10 mouse cellular contexts compared by ENCODE assay signal in genomic region chr6:72868688-72869087, GRCm38 (mm10). TPM values are rescaled to one million over a fixed set of nuclear protein-coding genes. Genes with fewer than 3 reads are reported as not detected.
DNase-seq lines count a peak whose midpoint lies in the region; ATAC-seq and TF ChIP-seq lines count a peak whose summit lies in the region.
"Had no signal": no experiment of that assay in that cellular context is flagged by ENCODE, and none has a peak within 500 bp of the region (broad histone marks: within the 10 kb centered on the region; RNA-seq: fewer than 3 reads in every experiment).

No protein-coding gene starts in this region.

- DNase-seq in layer of hippocampus, adult 2 months (ENCODE audit: low spot score in 2 of 2) = no peak
- DNase-seq in layer of hippocampus, postnatal 36 days = no peak
- peak; percentile 29 for DNase-seq in MEL-GATA-1-ER (ENCODE audit: extremely low read depth, low read depth)
- peak; percentile 11 for DNase-seq in brain, embryonic 14.5 days (ENCODE audit: low read depth)
- peak; percentile 42 for DNase-seq in lung, postnatal 36 days
- no peak for DNase-seq in retina, postnatal 1 day
- no peak for DNase-seq in layer of hippocampus, adult 18-20 months (ENCODE audit: low spot score in 2 of 2)

- TF ChIP-seq CTCF in layer of hippocampus, adult 2 months (conservative IDR thresholded peaks at IDR 0.05) = no peak
- no peak for TF ChIP-seq CTCF in brain, embryonic 14.5 days (IDR thresholded peaks at IDR 0.05; ENCODE audit: borderline replicate concordance, extremely low read depth, insufficient read depth, insufficient read length)

- H3K4me3 ChIP-seq in layer of hippocampus, adult 2 months = no peak overlapping the region
- H3K4me3 ChIP-seq: forebrain, embryonic 15.5 days; hindbrain, embryonic 13.5 days had no signal

- peak overlapping the region; percentile 61 for H3K27ac ChIP-seq in layer of hippocampus, adult 2 months
- H3K27ac ChIP-seq: forebrain, embryonic 15.5 days; hindbrain, embryonic 13.5 days had no signal

- TF ChIP-seq POLR2A in brain, embryonic 14.5 days (IDR thresholded peaks at IDR 0.05; ENCODE audit: borderline replicate concordance, extremely low read depth, insufficient read depth, insufficient read length, poor library complexity, severe bottlenecking) = no peak

- no peak for ATAC-seq in CD4-positive, CD25-positive, alpha-beta regulatory T cell, adult 4 months
- ATAC-seq: forebrain, embryonic 15.5 days had no signal

RNA-seq across cellular contexts. Expression of gene Kcmf1, which starts 31.1 kb away (rescaled TPM):
- 10 to 100 TPM; 57.8 to 64.1 TPM for total RNA-seq in layer of hippocampus, adult 2 months (2021)
- 10 to 100 TPM; 62.3 to 64.6 TPM for total RNA-seq in layer of hippocampus, postnatal 36 days (2021)
- polyA plus RNA-seq in brain, embryonic 14.5 days (2012; rRNA removed) = 92.0 and 113 TPM in 2 replicates
- polyA plus RNA-seq in CD4-positive, CD25-positive, alpha-beta regulatory T cell, adult 4 months (2017; shearing (Covaris generic)) = 10 to 100 TPM in 1 of 2 experiments, 1 to 10 TPM in 1; 7.4 to 13.1 TPM
- total RNA-seq in layer of hippocampus, adult 18-20 months (2021) = 10 to 100 TPM; 64.2 to 65.8 TPM

Comparison
In these comparisons a context has a peak if more than half of its experiments do, and no peak if none do; other contexts are left out.
1. DNase-seq: peak in MEL-GATA-1-ER (single experiment), brain, embryonic 14.5 days (single experiment) and lung, postnatal 36 days (single experiment); none in layer of hippocampus, adult 2 months (0 of 2), layer of hippocampus, postnatal 36 days (0 of 2), retina, postnatal 1 day (single experiment) and layer of hippocampus, adult 18-20 months (0 of 2).